Mouse (Mus musculus): ENCODE data around the gene Fgd3.

DNA sequence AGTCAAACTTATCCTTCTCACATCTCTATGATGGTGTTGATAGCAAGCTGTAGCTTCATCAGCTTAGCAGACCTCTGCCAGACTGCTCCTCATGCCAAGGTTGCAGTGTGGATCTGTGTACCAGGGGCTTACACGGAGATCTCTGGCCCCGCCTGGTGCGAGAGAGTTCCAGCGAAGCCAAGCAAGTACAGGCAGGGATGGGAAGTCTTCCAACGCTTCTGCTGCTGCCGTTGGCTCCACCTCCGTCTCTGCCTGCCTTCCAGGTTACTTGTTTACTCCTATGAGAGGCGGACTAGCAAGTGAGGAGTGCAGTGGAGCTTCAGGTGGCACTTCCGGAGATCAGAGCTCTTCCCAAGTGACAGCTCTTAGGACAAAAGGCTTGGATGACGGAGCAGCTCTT is 95.8 kb downstream of the Fgd3 start:
- no peak for TF ChIP-seq CTCF (IDR thresholded peaks at IDR 0.05; ENCODE audit: control insufficient read depth, insufficient read depth, insufficient replicate concordance, low read depth, low read length)
- TF ChIP-seq POLR2A (IDR thresholded peaks at IDR 0.05; ENCODE audit: control insufficient read depth, low read depth, low read length), result no peak

Measured in testis, adult 2 months (tissue).